Mouse (Mus musculus) CH12.LX (cell line): ENCODE measurements at regions not wholly inside any gene's neighbourhood (a gene's known extent, or its start where the extent isn't known, plus 50 kb on each side); places are given as distances from the start of the nearest gene placed in this dataset.

ENCODE experiments used
- DNase-seq: peaks from one replicate; pipeline ENCODE4 v3.0.0-alpha.2; 2013; ENCODE audit errors: extremely low read depth
- H3K27ac ChIP-seq: 2 replicates; pipeline ENCODE4 v1.5.1; 2012; ENCODE audit warnings: low read depth, mild to moderate bottlenecking, control low read depth, moderate library complexity; ENCODE audit not compliant: insufficient read depth
- H3K27me3 ChIP-seq: replicated peaks from 2 replicates; pipeline ENCODE3; 2012; ENCODE audit warnings: inconsistent platforms
- H3K36me3 ChIP-seq, 2 experiments: replicated peaks in 1 of 2; 2 replicates each; pipeline versions ENCODE3 to v1.6.1; 2012; ENCODE audit warnings: inconsistent platforms in 1 of 2, low read length in 1 of 2, mild to moderate bottlenecking in 1 of 2, mixed read lengths in 1 of 2, moderate library complexity in 1 of 2; ENCODE audit not compliant: control insufficient read depth in 1 of 2, insufficient read depth in 1 of 2
- H3K4me1 ChIP-seq, 2 experiments: 2 replicates each; pipeline ENCODE4 v1.6.1; 2012; ENCODE audit warnings: inconsistent platforms in 1 of 2, moderate library complexity in 1 of 2; ENCODE audit not compliant: insufficient read depth in 2 of 2, control insufficient read depth in 1 of 2
- H3K4me2 ChIP-seq: 2 replicates; pipeline ENCODE4 v1.6.1; 2012; ENCODE audit warnings: low read depth, mild to moderate bottlenecking, control low read depth; ENCODE audit not compliant: poor library complexity, insufficient read depth, severe bottlenecking
- H3K4me3 ChIP-seq, 3 experiments: fragments of 150-350 bp in 1 of 3; sonication (generic) in 1 of 3; replicated peaks in 1 of 3; 2 replicates each; pipeline versions ENCODE3 to v1.5.1; 2011 to 2012; ENCODE audit warnings: low read depth in 2 of 3, low read length in 2 of 3, mild to moderate bottlenecking in 2 of 3, moderate library complexity in 2 of 3, control low read depth in 1 of 3, improper control_type of control experiment in 1 of 3, inconsistent platforms in 1 of 3, mixed read lengths in 1 of 3; ENCODE audit not compliant: poor library complexity in 1 of 3
- H3K79me2 ChIP-seq: replicated peaks from 2 replicates; pipeline ENCODE4 v1.6.1; 2012; ENCODE audit warnings: mild to moderate bottlenecking, moderate library complexity; ENCODE audit not compliant: control insufficient read depth, poor library complexity, insufficient read depth, severe bottlenecking; ENCODE audit errors: extremely low read depth
- H3K9ac ChIP-seq: 2 replicates; pipeline ENCODE4 v1.6.1; 2012; ENCODE audit warnings: low read depth, mild to moderate bottlenecking, control low read depth, moderate library complexity; ENCODE audit not compliant: insufficient read depth
- H3K9me3 ChIP-seq: replicated peaks from 2 replicates; pipeline ENCODE3; 2012; ENCODE audit warnings: low read length, inconsistent platforms, mixed read lengths
- BHLHE40 ChIP-seq: IDR thresholded peaks from 2 replicates; pipeline ENCODE4 v1.6.1; 2011; ENCODE audit warnings: mild to moderate bottlenecking, low read depth, low read length, improper control_type of control experiment
- CHD2 ChIP-seq: IDR thresholded peaks from 2 replicates; pipeline ENCODE4 v1.6.1; 2011; ENCODE audit warnings: low read length, improper control_type of control experiment
- CTCF ChIP-seq, 2 experiments: IDR thresholded peaks in 1 of 2; conservative IDR thresholded peaks in 1 of 2; 2 replicates each; pipeline ENCODE4 v1.5.1; 2011 to 2012; ENCODE audit warnings: low read depth in 2 of 2, low read length in 2 of 2, improper control_type of control experiment in 1 of 2, inconsistent platforms in 1 of 2, mild to moderate bottlenecking in 1 of 2, moderate library complexity in 1 of 2
- E2F4 ChIP-seq: IDR thresholded peaks from 2 replicates; pipeline ENCODE4 v1.6.1; 2011; ENCODE audit warnings: low read depth, low read length, improper control_type of control experiment; ENCODE audit not compliant: insufficient replicate concordance
- ETS1 ChIP-seq: conservative IDR thresholded peaks from 2 replicates; pipeline ENCODE4 v1.6.1; 2012; ENCODE audit warnings: low read depth, mild to moderate bottlenecking, inconsistent platforms, low read length, improper control_type of control experiment, moderate library complexity
- HCFC1 ChIP-seq: IDR thresholded peaks from 2 replicates; pipeline ENCODE4 v1.6.1; 2012; ENCODE audit warnings: low read depth, mild to moderate bottlenecking, inconsistent platforms, low read length, improper control_type of control experiment
- JUN ChIP-seq: IDR thresholded peaks from 2 replicates; pipeline ENCODE4 v1.6.1; 2011; ENCODE audit warnings: low read depth, mild to moderate bottlenecking, low read length, improper control_type of control experiment, moderate library complexity; ENCODE audit not compliant: insufficient read depth
- JUND ChIP-seq: conservative IDR thresholded peaks from 2 replicates; pipeline ENCODE4 v1.6.1; 2011; ENCODE audit warnings: low read depth, low read length, improper control_type of control experiment
- MAX ChIP-seq: IDR thresholded peaks from 2 replicates; pipeline ENCODE4 v1.6.1; 2011; ENCODE audit warnings: low read length, improper control_type of control experiment
- MAZ ChIP-seq: IDR thresholded peaks from 2 replicates; pipeline ENCODE4 v1.6.1; 2012; ENCODE audit warnings: low read depth, mild to moderate bottlenecking, inconsistent platforms, low read length, improper control_type of control experiment, moderate library complexity
- MEF2A ChIP-seq: IDR thresholded peaks from 2 replicates; pipeline ENCODE4 v1.6.1; 2014; ENCODE audit warnings: low read depth, mild to moderate bottlenecking, inconsistent platforms, low read length, improper control_type of control experiment, borderline replicate concordance
- MXI1 ChIP-seq: IDR thresholded peaks from 2 replicates; pipeline ENCODE4 v1.6.1; 2011; ENCODE audit warnings: mild to moderate bottlenecking, low read depth, low read length, improper control_type of control experiment
- PAX5 ChIP-seq: IDR thresholded peaks from 2 replicates; pipeline ENCODE4 v1.6.1; 2012; ENCODE audit warnings: low read length, inconsistent platforms, mixed read lengths
- POLR2A ChIP-seq: IDR thresholded peaks from 2 replicates; pipeline ENCODE4 v1.6.1; 2011; ENCODE audit warnings: low read depth, mild to moderate bottlenecking, improper control_type of control experiment, low read length
- POLR2AphosphoS2 ChIP-seq: IDR thresholded peaks from 2 replicates; pipeline ENCODE4 v1.6.1; 2011; ENCODE audit warnings: low read depth, low read length, improper control_type of control experiment
- RAD21 ChIP-seq: IDR thresholded peaks from 2 replicates; pipeline ENCODE4 v1.6.1; 2011; ENCODE audit warnings: low read depth, mild to moderate bottlenecking, low read length, improper control_type of control experiment, moderate library complexity
- TBP ChIP-seq: conservative IDR thresholded peaks from 2 replicates; pipeline ENCODE4 v1.6.1; 2011; ENCODE audit warnings: low read depth, low read length, improper control_type of control experiment
- TCF12 ChIP-seq: IDR thresholded peaks from 2 replicates; pipeline ENCODE4 v1.6.1; 2014; ENCODE audit warnings: low read depth, mild to moderate bottlenecking, inconsistent platforms, low read length, improper control_type of control experiment
- UBTF ChIP-seq: IDR thresholded peaks from 2 replicates; pipeline ENCODE4 v1.6.1; 2012; ENCODE audit warnings: low read depth, mild to moderate bottlenecking, inconsistent platforms, low read length, improper control_type of control experiment, moderate library complexity
- USF2 ChIP-seq: conservative IDR thresholded peaks from 2 replicates; pipeline ENCODE4 v1.6.1; 2011; ENCODE audit warnings: low read depth, low read length, improper control_type of control experiment
- ZC3H11A ChIP-seq: IDR thresholded peaks from 2 replicates; pipeline ENCODE4 v1.6.1; 2012; ENCODE audit warnings: low read depth, mild to moderate bottlenecking, inconsistent platforms, low read length, improper control_type of control experiment
- ZKSCAN1 ChIP-seq: IDR thresholded peaks from 2 replicates; pipeline ENCODE4 v1.6.1; 2012; ENCODE audit warnings: low read depth, inconsistent platforms, low read length, improper control_type of control experiment, borderline replicate concordance
- ZMIZ1 ChIP-seq: IDR thresholded peaks from 2 replicates; pipeline ENCODE4 v1.6.1; 2012; ENCODE audit warnings: low read depth, mild to moderate bottlenecking, inconsistent platforms, low read length, improper control_type of control experiment
- ZNF384 ChIP-seq: IDR thresholded peaks from 2 replicates; pipeline ENCODE4 v1.6.1; 2012; ENCODE audit warnings: low read depth, low read length, improper control_type of control experiment, inconsistent platforms
- dilution Hi-C: fragments of 300-500 bp; cut with MboI; formaldehyde crosslinking; loops from 2 replicates; pipeline ENCODE4 v1.14.3; 2020; ENCODE audit warnings: low sequenced_read_pairs; ENCODE audit not compliant: extremely low pct_unique_long_range_greater_than_20kb, extremely low pct_ligation_motif_present
- in situ Hi-C: fragments of 300-500 bp; cut with MboI; formaldehyde crosslinking; loops from 3 replicates; pipeline ENCODE4 v1.14.3; 2019; ENCODE audit warnings: low sequenced_read_pairs, low pct_ligation_motif_present, low pct_unique_long_range_greater_than_20kb, mixed read lengths

DNA sequence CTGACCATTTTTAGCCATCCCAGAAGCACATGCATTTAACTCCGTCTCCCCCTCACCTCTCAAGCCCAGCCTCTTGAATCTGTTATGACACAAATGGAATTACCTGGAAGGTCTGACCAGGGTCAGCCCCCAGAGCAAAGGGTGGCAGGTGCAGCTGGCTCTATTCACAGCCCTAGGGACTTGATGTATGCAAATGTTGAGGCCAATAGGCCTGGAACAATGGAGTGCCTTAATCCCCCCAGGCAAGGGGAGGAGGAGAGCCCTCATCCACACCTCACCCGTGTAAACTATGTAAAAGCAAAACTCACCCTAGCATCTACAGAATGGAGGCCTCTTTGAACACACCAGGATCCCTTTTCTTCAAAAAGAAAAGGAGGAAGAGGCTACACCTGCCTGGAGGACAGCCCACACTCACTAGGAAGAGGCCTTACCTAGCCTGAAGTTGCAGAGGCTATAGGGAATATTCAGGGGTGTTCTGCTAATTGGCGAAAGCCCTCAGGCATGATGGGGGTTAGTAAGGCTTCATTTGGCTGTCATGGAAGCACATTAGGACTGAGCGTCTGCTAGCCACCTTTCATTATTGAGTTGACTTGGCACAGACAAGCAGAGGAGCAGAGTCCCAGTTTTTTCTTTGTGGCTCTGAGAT lies 388.4 kb downstream of the Hs3st3b1 start:
- in situ Hi-C loops, result no loop called here
- Histone ChIP-seq H3K27ac (no peak overlapping the region), H3K4me2 (no peak overlapping the region), H3K9me3 (no peaks in the 10 kb centered on the region), H3K4me1 (peaks cover 0 to 10% of the 10 kb centered on the region in 2 experiments; a peak in 2 of 4 replicates), H3K36me3 (no peaks in the 10 kb centered on the region), H3K4me3 (no peak overlapping the region), H3K79me2 (no peaks in the 10 kb centered on the region), H3K9ac (no peak overlapping the region), H3K27me3 (no peaks in the 10 kb centered on the region)
- dilution Hi-C loops, result no loop called here
- no peak for TF ChIP-seq MEF2A
- TF ChIP-seq ZKSCAN1, result no peak
- no peak for TF ChIP-seq JUND
- TF ChIP-seq ZNF384, result no peak
- TF ChIP-seq POLR2AphosphoS2, result no peak
- no peak for TF ChIP-seq E2F4
- no peak for TF ChIP-seq ETS1
- no peak for TF ChIP-seq JUN
- no peak for TF ChIP-seq CTCF (conservative IDR thresholded peaks at IDR 0.05 in 1 of 2, IDR thresholded peaks at IDR 0.05 in 1 of 2; ENCODE audit: low read depth in 2 of 2, low read length in 2 of 2)
- no peak for TF ChIP-seq HCFC1
- TF ChIP-seq CHD2, result no peak
- TF ChIP-seq TBP, result no peak
- no peak for TF ChIP-seq MAZ
- TF ChIP-seq ZMIZ1, result no peak
- TF ChIP-seq MXI1, result no peak
- TF ChIP-seq UBTF, result no peak
- TF ChIP-seq MAX, result no peak
- DNase-seq, result peak; percentile 14

DNA sequence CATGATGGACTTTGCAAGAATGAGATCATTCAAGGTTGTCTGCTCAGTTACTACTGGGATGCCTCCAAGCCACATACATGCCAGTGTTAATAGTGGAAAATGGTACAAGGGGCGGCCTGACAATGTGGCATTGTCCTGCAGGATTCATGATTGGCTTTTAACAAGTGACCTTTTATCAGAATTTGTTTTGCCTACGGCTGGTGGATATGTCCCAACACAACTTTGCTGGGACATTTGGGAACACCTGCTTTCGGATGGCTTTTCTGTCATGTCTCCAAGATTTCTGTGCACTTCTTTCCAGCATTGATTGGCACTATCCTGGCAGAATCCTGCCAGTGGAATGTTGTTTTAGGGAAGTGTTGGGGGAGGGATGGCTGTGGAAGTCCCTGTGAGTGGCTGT lies 384.4 kb downstream of the Hs3st3b1 start:
- dilution Hi-C loops, result no loop called here
- Histone ChIP-seq H3K27ac (no peak overlapping the region), H3K4me3 (no peak overlapping the region), H3K36me3 (no peaks in the 10 kb centered on the region), H3K4me2 (no peak overlapping the region), H3K27me3 (no peaks in the 10 kb centered on the region), H3K4me1 (peaks cover 0 to 10% of the 10 kb centered on the region in 2 experiments; a peak in 2 of 4 replicates), H3K79me2 (no peaks in the 10 kb centered on the region), H3K9me3 (no peaks in the 10 kb centered on the region), H3K9ac (no peak overlapping the region)
- no peak for TF ChIP-seq BHLHE40
- TF ChIP-seq ZKSCAN1, result no peak
- TF ChIP-seq USF2, result no peak
- no peak for TF ChIP-seq ZMIZ1
- no peak for TF ChIP-seq ETS1
- TF ChIP-seq CHD2, result no peak
- TF ChIP-seq PAX5, result no peak
- no peak for TF ChIP-seq TCF12
- TF ChIP-seq JUN, result no peak
- TF ChIP-seq ZNF384, result no peak
- no peak for TF ChIP-seq JUND
- TF ChIP-seq CTCF (conservative IDR thresholded peaks at IDR 0.05 in 1 of 2, IDR thresholded peaks at IDR 0.05 in 1 of 2; ENCODE audit: low read depth in 2 of 2, low read length in 2 of 2), result no peak
- TF ChIP-seq RAD21, result no peak
- TF ChIP-seq HCFC1, result no peak
- TF ChIP-seq ZC3H11A, result no peak
- no peak for TF ChIP-seq MEF2A
- no peak for TF ChIP-seq POLR2A
- TF ChIP-seq MXI1, result no peak
- no peak for TF ChIP-seq UBTF
- in situ Hi-C loops, result no loop called here
- no peak for DNase-seq
